Mouse (Mus musculus) brain, embryonic 18.5 days (tissue): ENCODE measurements around the gene Abhd14b.

Experiments
- DNase-seq: peaks from one replicate; pipeline ENCODE4 v3.0.0-alpha.2; 2012; ENCODE audit warnings: low read depth, low spot score

Abhd14b gene

DNA sequence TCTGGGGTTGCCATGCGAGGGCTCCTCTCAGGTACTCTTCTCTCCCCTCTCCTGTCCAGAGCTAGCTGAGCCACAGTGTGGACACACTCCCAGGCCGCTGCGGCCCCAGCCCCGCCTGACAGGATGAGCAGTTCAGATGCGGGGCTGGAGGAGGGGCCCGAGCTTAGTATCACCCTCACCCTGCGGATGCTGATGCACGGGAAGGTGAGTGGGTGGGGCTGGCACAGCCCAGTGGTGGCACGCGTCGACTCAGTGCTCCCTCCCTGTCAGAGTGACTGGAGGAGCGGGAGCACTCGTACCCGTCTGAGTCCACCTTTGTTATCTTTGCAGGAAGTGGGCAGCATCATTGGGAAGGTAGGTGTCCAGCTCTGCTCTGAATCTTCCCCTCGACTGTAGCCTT is 12.7 kb downstream of the Abhd14b start:
- no peak for DNase-seq

DNA sequence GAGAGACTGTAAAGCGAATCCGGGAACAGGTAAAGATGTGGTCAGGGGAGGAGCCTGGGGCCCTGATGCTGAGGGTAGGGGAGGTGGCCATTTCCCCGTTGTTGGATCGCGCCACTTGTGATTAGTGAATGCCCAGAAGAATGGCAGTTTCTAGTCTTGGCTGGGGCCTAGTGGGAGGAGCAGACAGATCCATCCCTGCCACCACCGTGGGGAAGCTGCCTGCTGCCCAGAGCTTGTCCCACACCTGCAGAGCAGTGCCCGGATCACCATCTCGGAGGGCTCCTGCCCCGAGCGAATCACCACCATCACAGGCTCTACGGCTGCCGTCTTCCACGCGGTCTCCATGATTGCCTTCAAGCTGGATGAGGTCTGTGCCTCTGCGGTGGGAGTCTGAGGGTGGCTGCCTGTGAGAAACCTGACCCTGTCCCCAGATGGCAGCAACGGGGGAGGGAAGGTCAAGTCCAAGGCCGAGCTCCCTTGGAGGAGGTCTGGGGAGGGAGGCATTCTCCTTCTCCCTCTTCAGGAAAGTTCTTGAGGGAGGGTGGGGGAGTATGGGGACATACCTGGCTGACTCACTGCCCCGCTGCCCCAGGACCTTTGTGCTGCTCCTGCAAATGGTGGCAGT is 13.3 kb downstream of the Abhd14b start:
- no peak for DNase-seq

DNA sequence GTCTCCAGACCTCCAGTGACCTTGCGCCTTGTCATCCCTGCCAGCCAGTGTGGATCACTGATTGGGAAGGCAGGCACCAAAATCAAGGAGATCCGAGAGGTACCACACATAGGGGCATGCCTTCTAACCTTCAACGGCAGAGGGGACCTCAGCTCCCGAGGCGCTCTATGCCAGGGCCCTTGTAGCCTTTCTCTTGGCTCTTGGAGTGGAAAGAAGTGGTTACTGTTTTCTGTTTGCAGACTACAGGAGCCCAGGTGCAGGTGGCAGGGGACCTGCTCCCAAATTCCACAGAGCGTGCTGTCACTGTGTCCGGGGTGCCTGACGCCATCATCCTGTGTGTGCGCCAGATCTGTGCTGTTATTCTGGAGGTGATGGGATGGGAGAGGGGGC is 13.8 kb downstream of the Abhd14b start:
- DNase-seq, result no peak

DNA sequence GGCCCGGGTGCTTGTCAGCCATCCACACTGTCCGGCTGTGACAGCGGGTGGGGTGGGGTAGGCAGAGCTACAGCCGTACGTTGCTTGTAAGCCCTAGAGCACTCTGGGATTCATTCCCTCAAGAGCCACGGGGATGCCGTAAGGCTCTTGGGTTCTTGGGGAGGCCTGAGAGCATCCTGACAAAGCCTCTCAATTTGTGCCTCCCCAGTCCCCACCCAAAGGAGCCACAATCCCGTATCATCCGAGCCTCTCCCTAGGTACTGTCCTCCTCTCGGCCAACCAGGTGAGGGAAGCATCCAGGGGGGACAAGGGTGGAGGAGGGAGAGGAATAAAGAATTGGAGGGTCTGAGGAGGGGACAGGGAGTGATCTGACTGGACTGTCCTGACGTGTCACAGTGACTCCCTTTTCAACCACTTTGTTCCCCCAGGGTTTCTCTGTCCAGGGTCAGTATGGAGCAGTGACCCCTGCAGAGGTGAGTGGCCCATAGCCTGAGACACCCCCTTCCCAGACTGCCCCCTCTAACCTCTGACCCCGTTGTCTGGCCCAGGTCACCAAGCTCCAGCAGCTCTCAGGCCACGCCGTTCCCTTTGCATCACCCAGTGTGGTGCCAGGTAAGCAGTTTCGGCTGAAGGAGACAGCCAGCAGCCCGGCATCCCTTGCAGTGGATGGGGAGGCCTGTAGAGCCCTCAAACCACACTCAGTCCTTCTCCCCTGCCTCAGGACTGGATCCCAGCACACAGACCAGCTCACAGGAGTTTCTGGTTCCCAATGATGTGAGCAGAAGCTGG is 14.6 kb downstream of the Abhd14b start:
- no peak for DNase-seq

DNA sequence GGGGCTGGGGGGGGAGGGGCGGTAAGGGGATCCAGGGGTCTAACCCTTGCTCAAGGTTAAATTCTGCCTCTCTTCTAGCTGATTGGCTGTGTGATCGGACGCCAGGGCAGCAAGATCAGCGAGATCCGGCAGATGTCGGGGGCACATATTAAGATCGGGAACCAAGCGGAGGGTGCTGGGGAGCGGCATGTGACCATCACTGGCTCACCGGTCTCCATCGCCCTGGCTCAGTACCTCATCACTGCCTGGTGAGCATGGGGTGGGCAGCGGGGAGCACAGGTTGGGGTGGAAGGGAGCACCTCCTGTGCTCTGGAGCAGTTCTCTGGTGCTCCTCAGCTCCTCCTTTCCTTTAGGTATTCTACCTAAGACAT is 15.2 kb downstream of the Abhd14b start:
- no peak for DNase-seq

DNA sequence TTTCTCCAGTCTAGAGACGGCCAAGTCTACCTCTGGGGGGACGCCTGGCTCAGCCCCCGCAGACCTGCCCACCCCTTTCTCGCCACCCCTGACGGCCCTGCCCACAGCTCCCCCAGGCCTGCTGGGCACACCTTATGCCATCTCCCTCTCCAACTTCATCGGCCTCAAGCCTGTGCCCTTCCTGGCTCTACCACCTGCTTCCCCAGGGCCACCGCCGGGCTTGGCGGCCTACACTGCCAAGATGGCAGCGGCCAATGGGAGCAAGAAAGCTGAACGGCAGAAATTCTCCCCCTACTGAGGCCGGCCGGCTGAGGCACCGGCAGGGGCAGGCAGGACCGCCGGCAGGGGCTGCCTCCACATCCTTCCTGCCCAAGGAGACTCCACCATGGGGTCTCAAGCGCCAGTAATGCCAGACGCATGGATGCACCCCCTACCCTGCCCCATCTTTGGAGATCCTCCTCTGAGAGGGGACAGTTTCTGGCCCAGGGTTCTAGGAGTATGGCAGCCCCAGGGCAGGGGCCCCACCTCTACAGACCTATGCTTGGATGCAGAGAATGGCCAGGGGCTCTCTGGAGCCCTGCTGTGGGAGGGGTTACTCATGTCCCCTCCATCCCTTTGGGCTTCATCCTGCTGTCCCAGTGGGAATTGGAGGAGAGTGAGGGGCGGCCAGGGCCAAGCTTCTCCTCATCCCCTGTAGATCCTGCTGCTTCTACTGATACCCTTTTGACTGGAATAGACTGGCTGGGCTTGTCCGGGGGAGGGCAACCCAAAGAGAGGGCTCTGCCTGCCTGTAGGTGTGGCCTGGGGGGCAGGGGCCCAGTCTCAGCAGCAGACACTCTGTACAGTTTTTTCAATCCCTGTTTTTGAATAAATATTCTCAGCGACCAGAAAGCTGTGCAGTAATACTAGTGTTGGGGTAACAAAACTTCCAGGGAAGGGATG is 16.1 kb downstream of the Abhd14b start:
- no peak for DNase-seq

DNA sequence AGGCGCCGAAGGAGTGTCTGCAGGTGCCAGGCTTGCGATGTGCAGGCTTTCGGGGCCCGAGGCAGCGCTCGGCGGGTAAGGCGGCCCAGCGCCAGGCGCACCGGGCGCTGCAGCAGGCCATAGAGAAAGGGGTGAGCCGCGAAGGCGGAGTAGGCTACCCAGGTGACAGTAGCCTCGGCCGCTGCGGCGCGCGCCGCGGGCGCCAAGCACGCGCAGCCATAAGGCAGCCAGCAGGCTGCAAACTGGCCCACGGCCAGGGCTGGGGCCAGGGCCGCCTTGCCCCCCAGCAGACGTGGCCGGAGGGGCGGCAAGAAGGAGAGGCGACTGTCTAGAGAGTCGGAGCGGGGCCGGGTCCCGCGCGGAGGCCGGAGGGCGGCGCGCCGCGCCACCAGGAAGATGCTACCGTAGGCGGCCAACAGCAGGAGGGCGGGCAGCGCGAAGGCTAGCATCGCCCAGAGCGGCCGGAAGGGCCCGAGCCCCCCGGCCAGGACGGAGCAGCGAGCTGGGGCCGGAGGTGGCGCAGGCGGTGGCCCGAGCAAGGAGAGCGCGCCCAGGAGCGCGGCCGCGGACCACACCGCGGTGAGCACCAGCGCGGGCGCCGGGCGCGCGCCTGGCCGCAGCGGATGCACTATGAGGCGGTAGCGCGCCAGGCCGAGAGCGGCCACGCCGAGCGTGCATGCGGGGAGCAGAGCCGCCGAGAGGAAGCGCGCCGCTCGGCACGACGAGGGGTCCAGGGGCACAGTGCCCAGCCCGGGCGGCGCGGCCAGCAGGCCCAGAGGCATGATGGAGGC is 17.7 kb downstream of the Abhd14b start:
- DNase-seq, result no peak

DNA sequence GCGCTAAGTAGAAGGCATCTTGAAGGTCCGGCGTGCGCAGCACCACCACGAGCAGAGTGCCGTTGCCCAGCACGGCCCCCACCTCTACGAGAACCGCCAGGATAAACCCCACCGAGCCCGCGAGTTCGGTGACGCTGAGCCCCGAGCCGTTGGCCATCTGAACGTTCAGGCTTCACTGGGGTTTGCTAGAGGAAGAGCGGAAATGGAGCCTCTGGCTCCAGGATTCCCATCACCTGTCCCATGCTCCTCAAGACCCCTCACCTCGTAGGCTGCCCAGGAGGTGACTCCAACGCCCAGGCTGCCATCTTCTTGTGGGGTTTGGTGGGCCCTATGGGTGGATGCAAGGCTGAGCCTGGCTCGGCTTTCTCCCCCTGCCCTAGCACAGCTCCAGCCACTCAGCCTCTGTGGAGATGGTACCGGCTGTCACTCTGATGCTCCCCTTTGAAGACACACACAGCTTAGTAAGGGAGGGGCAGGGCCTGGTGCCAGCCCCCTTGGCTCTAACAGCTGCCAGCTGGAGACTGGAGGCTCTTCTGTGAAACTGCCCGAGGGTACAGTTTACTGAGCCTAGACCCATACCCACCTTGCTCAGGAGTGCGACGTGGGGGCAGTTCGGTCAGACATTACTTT is 18.4 kb downstream of the Abhd14b start, which contains the start of gene Gpr62:
TSS of gene Gpr62 (minus strand) at position 368 of the 630 bp plus-strand sequence.
- DNase-seq, result no peak

DNA sequence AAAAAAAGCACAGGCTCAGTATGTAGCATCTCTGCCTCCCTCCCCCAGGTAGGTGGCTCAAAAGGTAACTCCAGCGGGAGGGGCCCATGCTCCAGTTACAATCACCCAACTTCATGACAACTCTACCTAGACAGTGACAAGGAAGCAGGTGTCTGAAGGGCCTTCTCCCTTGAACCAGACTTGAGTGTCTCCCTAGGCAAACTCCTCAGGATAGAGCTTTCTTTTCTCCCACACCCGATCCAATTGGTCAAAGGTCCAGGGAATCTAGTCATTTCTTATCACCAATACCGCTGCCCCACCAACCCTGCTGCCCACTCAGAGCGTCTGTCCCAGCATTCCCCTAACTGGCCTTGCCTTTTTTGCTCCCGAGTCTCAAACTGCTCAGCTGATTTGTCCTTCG is 19.5 kb downstream of the Abhd14b start:
- no peak for DNase-seq

DNA sequence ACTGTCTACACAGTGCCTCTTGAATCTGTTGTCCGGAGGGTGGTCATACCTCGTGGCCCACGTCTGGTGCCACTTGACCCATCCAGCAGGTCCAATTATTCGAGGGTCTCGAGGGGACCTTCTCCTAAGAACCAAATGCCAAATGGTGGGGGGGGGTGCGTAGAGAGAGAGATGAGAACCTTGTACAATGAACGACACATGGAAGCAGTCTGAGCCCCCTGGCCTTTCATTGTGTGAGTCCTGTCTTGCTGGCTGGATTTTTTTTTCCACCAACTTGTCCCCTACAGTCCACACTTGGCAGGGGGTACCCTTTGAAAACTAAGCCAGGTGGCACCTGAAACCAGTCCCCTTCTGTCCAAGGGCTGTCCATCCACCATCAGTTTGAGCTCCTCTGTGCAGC is 20.5 kb downstream of the Abhd14b start:
- no peak for DNase-seq

DNA sequence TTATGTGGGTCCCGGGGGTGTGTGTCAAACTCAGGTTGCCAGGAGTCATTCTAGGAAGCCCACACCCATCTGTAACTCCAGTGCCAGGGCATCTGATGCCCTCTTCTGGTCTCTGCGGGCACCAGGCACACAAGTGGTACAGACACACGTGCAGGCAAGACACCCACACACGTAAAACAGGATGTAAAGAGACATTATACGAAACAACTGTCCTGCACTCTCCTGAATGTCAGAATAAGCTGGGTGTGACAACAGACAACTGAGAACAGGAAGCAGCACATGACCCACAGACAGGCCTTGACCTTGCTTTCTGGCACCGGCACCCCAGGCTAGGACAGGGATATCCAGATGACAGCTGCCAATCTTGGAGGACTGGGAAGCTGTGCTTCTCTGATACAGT is 22.1 kb downstream of the Abhd14b start:
- DNase-seq, result no peak

DNA sequence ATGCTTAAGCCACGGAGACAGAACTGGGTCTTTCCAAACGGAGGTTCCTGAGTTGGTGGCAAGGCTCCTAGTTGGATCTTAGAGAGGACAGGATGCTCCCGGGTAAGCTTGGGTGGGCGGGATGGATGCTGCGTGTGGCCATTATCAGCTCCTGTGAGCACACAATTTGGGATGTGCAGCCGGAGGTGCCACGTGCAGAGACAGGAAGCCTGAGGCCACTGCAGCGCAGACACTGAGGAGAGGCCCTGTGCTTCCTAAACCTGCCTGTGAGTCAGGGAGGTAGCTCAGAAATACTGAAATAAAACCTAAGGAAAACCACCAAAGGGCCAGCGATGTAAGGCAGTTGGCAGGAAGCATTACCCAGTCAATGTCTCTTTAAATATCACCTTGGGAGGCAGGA is 22.5 kb downstream of the Abhd14b start:
- no peak for DNase-seq

DNA sequence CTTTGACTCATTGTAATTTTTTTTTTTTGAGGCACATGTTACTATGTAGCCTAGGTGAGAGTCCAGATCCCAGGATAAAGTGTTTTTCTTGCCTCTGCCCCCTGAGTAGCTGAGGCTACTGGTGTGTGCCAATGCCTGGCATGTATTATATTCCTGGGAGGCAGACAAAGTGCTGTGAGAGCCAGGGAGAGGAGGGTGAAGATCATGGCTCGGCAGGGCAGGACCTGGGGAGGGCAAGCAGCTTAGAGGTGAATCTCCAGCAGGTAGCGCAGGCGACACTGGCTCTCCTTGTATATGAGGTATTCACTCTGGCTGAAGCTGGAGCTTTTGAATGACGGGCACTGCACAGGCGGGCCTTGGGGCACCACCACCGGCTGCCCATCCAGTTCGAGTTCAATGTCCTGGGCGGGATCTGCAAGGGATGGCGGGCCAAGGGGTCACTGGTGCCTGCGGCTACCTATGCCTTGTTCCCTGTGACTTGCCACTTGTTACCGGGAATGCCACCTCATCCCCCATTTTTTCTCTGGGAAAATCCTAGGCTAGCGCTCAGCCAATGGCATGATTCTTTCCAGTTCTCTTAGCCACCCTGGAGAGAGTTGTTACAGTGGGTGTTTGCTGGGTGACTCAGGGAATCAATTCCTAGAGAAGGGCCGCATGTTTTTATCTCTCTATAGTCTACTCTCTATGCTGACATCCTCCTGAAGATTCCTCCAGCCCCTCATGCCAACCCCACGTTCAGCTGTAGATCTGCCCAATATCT is 23.9 kb downstream of the Abhd14b start:
- DNase-seq, result no peak

DNA sequence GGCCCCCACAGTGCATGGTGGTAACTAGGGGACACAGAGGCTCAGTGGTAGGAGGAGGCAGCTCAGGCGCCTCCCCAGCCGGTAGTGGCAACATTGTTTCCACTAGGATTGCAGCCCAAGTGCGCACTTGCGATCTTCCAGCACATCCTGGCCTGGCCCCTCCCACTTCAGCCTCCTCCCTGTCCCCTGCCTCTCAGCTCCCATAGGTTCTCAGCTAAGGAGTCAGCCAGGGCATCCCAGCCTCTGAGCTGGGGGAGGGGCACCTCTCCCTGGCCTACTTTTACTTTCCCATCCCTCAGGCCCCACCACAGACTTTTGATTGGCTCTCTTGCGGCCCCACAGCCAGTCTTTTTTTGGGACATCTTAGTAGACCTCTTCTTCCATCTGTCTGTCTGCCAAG is 24.6 kb downstream of the Abhd14b start:
- no peak for DNase-seq

DNA sequence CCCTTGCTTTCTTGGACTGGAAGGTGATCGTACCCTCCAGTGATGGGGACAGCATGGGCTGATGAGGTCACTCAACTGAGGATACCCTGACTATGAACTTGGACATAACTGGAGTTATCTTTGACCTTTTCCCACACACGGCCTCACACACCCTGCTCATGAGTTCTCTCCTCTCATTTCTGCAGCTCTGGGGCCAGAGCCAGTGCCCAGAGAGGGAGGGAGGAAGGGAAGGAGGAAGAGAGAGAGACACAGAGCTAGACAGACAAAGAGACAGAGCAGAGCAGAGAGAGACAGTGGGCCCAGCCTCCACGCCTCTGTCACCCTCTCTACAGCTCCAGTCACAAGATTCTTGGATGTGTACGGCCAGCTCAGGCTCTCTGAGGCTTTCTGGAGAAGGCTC is 25.1 kb downstream of the Abhd14b start:
- no peak for DNase-seq

DNA sequence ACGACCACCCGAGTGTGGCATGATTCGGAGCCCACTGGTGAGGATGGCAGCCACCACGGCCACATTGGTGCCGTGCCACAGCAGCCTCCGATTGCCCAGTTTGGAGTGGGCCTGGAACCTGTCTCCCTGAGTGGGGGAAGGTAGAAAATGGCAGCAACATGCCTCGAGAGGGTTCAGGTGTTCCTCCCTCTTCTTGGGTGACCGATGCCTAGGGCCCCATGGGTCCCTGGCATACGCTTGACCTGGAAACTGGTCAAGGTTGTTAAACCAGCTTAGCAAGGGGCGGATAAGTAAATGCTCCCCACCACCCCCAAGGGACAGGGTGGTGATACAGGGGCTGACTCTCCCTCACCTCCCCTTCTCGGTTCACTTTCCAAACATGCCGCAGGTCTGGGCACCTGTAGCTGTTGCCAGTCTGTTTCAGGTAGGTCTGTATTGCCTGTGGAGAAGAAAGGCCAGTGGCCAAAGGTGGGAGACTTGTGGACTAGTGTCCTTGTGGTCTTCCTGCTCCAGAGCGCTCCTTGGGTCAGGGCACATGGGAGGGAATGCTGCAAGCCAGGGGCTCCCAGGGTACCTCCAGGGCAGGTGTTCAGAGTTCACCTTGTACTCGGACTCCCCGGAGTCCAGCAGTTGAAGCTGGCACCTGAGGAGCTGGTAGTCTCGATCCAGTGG is 26.0 kb downstream of the Abhd14b start:
- DNase-seq, result no peak

DNA sequence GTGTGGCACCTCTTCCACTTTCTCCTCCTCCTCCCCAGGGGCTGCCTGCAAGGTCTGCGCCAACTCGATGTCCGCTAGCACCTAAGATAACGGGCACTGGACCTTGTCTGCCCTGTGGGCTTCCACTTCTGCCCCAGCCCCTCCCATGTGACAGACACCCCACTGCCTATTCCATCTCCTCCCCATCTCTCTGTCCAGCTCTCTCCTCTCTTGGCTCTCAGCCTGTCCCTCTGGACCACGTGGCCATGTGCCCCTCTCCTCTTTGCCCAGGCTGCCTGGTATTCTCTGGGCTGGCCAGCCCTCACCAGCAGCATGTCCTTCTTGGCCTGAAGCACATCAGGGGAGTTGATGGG is 26.5 kb downstream of the Abhd14b start:
- no peak for DNase-seq

DNA sequence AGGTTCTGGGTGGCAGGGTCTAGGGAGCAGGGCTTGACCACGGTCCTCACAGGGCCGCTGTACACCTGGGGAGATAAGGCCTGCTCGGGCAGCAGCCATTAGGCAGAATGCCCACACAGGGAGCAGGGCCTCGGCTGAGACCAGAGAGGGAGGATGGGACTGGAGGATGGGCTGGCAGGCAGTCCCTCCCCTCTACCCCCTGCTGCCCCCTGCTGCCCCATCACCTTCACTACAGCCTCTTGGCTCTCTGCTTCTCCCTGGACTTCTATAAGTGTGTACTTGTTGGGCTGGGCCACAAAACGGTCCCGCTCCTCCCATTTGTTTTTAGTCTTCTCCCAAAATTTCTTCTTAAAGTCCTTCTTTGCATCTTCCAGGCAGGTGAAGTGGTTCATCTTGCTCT is 27.2 kb downstream of the Abhd14b start:
- no peak for DNase-seq

DNA sequence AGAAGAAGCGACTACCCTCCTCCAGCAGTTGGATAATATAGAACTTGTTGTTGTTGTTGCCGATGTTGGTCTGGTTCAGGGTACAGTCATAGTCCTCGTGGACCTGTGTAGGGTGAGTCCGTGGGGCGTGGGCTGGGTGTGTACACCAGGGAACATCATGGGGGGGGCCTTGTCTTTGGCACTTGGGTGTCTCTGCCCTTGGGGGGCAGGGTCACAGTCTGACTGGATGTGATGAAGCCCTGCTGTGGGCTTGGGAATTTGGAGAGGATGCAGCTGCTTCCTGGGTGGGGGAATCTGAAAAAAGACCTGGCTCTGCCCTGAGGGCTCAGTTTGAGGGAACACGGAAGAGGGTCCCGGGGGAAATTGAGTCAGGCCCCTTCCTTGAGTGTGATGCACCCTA is 27.8 kb downstream of the Abhd14b start:
- no peak for DNase-seq

DNA sequence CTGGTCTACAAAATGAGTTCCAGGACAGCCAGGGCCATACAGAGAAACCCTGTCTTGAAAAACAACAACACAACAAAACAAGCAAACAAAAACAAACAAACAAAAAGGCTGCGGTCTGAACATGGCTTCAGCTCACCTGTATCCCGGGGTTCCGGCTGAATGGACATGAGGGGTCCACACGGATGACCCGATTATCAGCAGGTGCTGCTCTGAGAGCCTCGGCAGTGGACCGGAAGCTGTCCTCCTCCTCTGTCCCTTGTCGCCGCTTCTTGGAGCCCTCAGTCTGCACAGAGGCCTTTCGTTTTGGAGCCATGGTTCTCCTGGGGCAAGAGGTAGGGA is 28.4 kb downstream of the Abhd14b start, which contains the start of gene Rrp9:
TSS of gene Rrp9 (plus strand) at position 301 of the 339 bp plus-strand sequence.
- DNase-seq, result no peak
